Mouse (Mus musculus) MEL (cell line): ENCODE measurements around the gene Itpr3. TPM values are rescaled to one million over a fixed set of nuclear protein-coding genes. Genes with fewer than 3 reads are reported as not detected.

Experiments used
- DNase-seq: peaks from one replicate; pipeline ENCODE4 v3.0.0; 2011; ENCODE audit warnings: low read depth, low spot score
- H3K27ac ChIP-seq: 2 replicates; pipeline ENCODE4 v1.5.1; 2012; ENCODE audit warnings: low read depth, mild to moderate bottlenecking, control low read depth, low read length, moderate library complexity; ENCODE audit not compliant: control insufficient read depth
- H3K27me3 ChIP-seq, 2 experiments: fragments of 150-350 bp in 1 of 2; sonication (generic) in 1 of 2; 2 replicates each; pipeline ENCODE4 v1.6.1; 2012; ENCODE audit warnings: low read length in 2 of 2, mild to moderate bottlenecking in 2 of 2, improper control_type of control experiment in 1 of 2, moderate library complexity in 1 of 2; ENCODE audit not compliant: insufficient read depth in 2 of 2, control insufficient read depth in 1 of 2
- H3K36me3 ChIP-seq, 2 experiments: 2 replicates each; pipeline ENCODE4 v1.6.1; 2012 to 2014; ENCODE audit warnings: low read length in 2 of 2, improper control_type of control experiment in 1 of 2, inconsistent platforms in 1 of 2, mild to moderate bottlenecking in 1 of 2; ENCODE audit not compliant: insufficient read depth in 2 of 2, control insufficient read depth in 1 of 2
- H3K4me1 ChIP-seq, 2 experiments: fragments of 150-350 bp in 1 of 2; sonication (generic) in 1 of 2; 2 replicates each; pipeline ENCODE4 v1.6.1; 2012; ENCODE audit warnings: low read length in 2 of 2, improper control_type of control experiment in 1 of 2, mild to moderate bottlenecking in 1 of 2; ENCODE audit not compliant: insufficient read depth in 2 of 2, control insufficient read depth in 1 of 2
- H3K4me3 ChIP-seq, 2 experiments: fragments of 150-350 bp in 1 of 2; sonication (generic) in 1 of 2; 2 replicates each; pipeline ENCODE4 v1.5.1; 2012; ENCODE audit warnings: low read depth in 2 of 2, low read length in 2 of 2, mild to moderate bottlenecking in 2 of 2, moderate library complexity in 2 of 2, control low read depth in 1 of 2, improper control_type of control experiment in 1 of 2; ENCODE audit not compliant: control insufficient read depth in 1 of 2, insufficient read depth in 1 of 2
- H3K79me2 ChIP-seq: 2 replicates; pipeline ENCODE4 v1.6.1; 2012; ENCODE audit warnings: mild to moderate bottlenecking, low read length, moderate library complexity; ENCODE audit not compliant: control insufficient read depth, poor library complexity, insufficient read depth
- H3K9ac ChIP-seq: 2 replicates; pipeline ENCODE4 v1.6.1; 2012; ENCODE audit warnings: low read depth, mild to moderate bottlenecking, control low read depth, low read length, moderate library complexity; ENCODE audit not compliant: control insufficient read depth, poor library complexity, severe bottlenecking
- H3K9me3 ChIP-seq: fragments of 150-350 bp; sonication (generic); replicated peaks from 2 replicates; pipeline ENCODE4 v1.6.1; 2012; ENCODE audit warnings: mild to moderate bottlenecking, low read length, improper control_type of control experiment, moderate library complexity; ENCODE audit not compliant: insufficient read depth
- BHLHE40 ChIP-seq: IDR thresholded peaks from 2 replicates; pipeline ENCODE4 v1.6.1; 2012; ENCODE audit warnings: low read depth, mild to moderate bottlenecking, inconsistent platforms, low read length, improper control_type of control experiment, borderline replicate concordance
- CHD1 ChIP-seq: IDR thresholded peaks from 2 replicates; pipeline ENCODE4 v1.6.1; 2012; ENCODE audit warnings: low read depth, mild to moderate bottlenecking, inconsistent platforms, low read length, improper control_type of control experiment
- CTCF ChIP-seq, 3 experiments: IDR thresholded peaks in 2 of 3; conservative IDR thresholded peaks in 1 of 3; 2 replicates each; pipeline ENCODE4 v1.5.1; 2011 to 2012; ENCODE audit warnings: low read length in 3 of 3, low read depth in 2 of 3, mild to moderate bottlenecking in 2 of 3, improper control_type of control experiment in 1 of 3, inconsistent platforms in 1 of 3, mixed read lengths in 1 of 3, moderate library complexity in 1 of 3; ENCODE audit not compliant: control insufficient read depth in 1 of 3, insufficient read depth in 1 of 3, poor library complexity in 1 of 3, severe bottlenecking in 1 of 3
- ELF1 ChIP-seq: IDR thresholded peaks from 2 replicates; pipeline ENCODE4 v1.6.1; 2014; ENCODE audit warnings: low read depth, mild to moderate bottlenecking, inconsistent platforms, low read length, improper control_type of control experiment, moderate library complexity
- EP300 ChIP-seq, 2 experiments: IDR thresholded peaks; 2 replicates each; pipeline ENCODE4 v1.6.1; 2011; ENCODE audit warnings: improper control_type of control experiment in 2 of 2, low read length in 2 of 2, low read depth in 1 of 2, mild to moderate bottlenecking in 1 of 2
- ETS1 ChIP-seq: IDR thresholded peaks from 2 replicates; pipeline ENCODE4 v1.6.1; 2012; ENCODE audit warnings: low read depth, mild to moderate bottlenecking, inconsistent platforms, low read length, improper control_type of control experiment, moderate library complexity
- GATA1 ChIP-seq: IDR thresholded peaks from 2 replicates; pipeline ENCODE4 v1.6.1; 2011; ENCODE audit warnings: low read depth, low read length, improper control_type of control experiment
- JUND ChIP-seq: IDR thresholded peaks from 2 replicates; pipeline ENCODE4 v1.6.1; 2011; ENCODE audit warnings: low read depth, mild to moderate bottlenecking, improper control_type of control experiment, low read length
- KAT2A ChIP-seq: conservative IDR thresholded peaks from 2 replicates; pipeline ENCODE4 v1.6.1; 2012; ENCODE audit warnings: low read depth, low read length, improper control_type of control experiment, inconsistent platforms
- MAZ ChIP-seq: IDR thresholded peaks from 2 replicates; pipeline ENCODE4 v1.6.1; 2012; ENCODE audit warnings: low read depth, mild to moderate bottlenecking, inconsistent platforms, low read length, improper control_type of control experiment
- MEF2A ChIP-seq: IDR thresholded peaks from 2 replicates; pipeline ENCODE4 v1.6.1; 2014; ENCODE audit warnings: low read depth, mild to moderate bottlenecking, inconsistent platforms, low read length, improper control_type of control experiment; ENCODE audit not compliant: poor library complexity, insufficient replicate concordance, severe bottlenecking; ENCODE audit errors: extremely low read depth
- MYB ChIP-seq: IDR thresholded peaks from 2 replicates; pipeline ENCODE4 v1.6.1; 2011; ENCODE audit warnings: mild to moderate bottlenecking, low read depth, low read length, improper control_type of control experiment
- NELFE ChIP-seq: IDR thresholded peaks from 2 replicates; pipeline ENCODE4 v1.6.1; 2011; ENCODE audit warnings: low read depth, low read length, improper control_type of control experiment
- POLR2A ChIP-seq, 2 experiments: IDR thresholded peaks; 2 replicates each; pipeline ENCODE4 v1.6.1; 2011 to 2012; ENCODE audit warnings: low read length in 2 of 2, mild to moderate bottlenecking in 2 of 2, control low read depth in 1 of 2, improper control_type of control experiment in 1 of 2, low read depth in 1 of 2, moderate library complexity in 1 of 2; ENCODE audit not compliant: control insufficient read depth in 1 of 2, insufficient read depth in 1 of 2, poor library complexity in 1 of 2
- POLR2AphosphoS5 ChIP-seq: IDR thresholded peaks from 2 replicates; pipeline ENCODE4 v1.6.1; 2012; ENCODE audit warnings: low read depth, borderline replicate concordance, mild to moderate bottlenecking, inconsistent platforms, low read length, moderate library complexity, mixed read lengths
- RAD21 ChIP-seq: IDR thresholded peaks from 2 replicates; pipeline ENCODE4 v1.6.1; 2011; ENCODE audit warnings: mild to moderate bottlenecking, low read depth, low read length, improper control_type of control experiment
- RCOR1 ChIP-seq: IDR thresholded peaks from 2 replicates; pipeline ENCODE4 v1.6.1; 2012; ENCODE audit warnings: low read depth, mild to moderate bottlenecking, inconsistent platforms, low read length, improper control_type of control experiment
- SIN3A ChIP-seq: IDR thresholded peaks from 2 replicates; pipeline ENCODE4 v1.6.1; 2012; ENCODE audit warnings: low read length, improper control_type of control experiment, inconsistent platforms
- SMC3 ChIP-seq: IDR thresholded peaks from 2 replicates; pipeline ENCODE4 v1.6.1; 2011; ENCODE audit warnings: low read depth, low read length, improper control_type of control experiment
- TBP ChIP-seq: IDR thresholded peaks from 2 replicates; pipeline ENCODE4 v1.8.0; 2011; ENCODE audit warnings: low read depth, low read length, improper control_type of control experiment
- USF2 ChIP-seq, 2 experiments: IDR thresholded peaks; 2 replicates each; pipeline ENCODE4 v1.6.1; 2011 to 2012; ENCODE audit warnings: improper control_type of control experiment in 2 of 2, low read length in 2 of 2, borderline replicate concordance in 1 of 2, inconsistent platforms in 1 of 2, low read depth in 1 of 2, mild to moderate bottlenecking in 1 of 2; ENCODE audit not compliant: insufficient read depth in 1 of 2
- ZC3H11A ChIP-seq: IDR thresholded peaks from 2 replicates; pipeline ENCODE4 v1.6.1; 2012; ENCODE audit warnings: low read depth, mild to moderate bottlenecking, inconsistent platforms, low read length, improper control_type of control experiment
- ZKSCAN1 ChIP-seq: IDR thresholded peaks from 2 replicates; pipeline ENCODE4 v1.6.1; 2012; ENCODE audit warnings: low read depth, mild to moderate bottlenecking, inconsistent platforms, low read length, improper control_type of control experiment, moderate library complexity
- ZNF384 ChIP-seq: IDR thresholded peaks from 2 replicates; pipeline ENCODE4 v1.6.1; 2012; ENCODE audit warnings: low read depth, mild to moderate bottlenecking, inconsistent platforms, low read length, improper control_type of control experiment
- polyA plus RNA-seq, 2 experiments: library from polyadenylated mRNA; stranded (reverse) in 1 of 2; unstranded in 1 of 2; fragments of >175 nt in 1 of 2; fragments of >200 nt in 1 of 2; gene quantifications; 2 replicates each; pipeline versions ENCODE4 v1.2.1 to v1.2.4; 2012; ENCODE audit warnings: low replicate concordance in 2 of 2, low read depth in 1 of 2; ENCODE audit not compliant: insufficient read length in 2 of 2, insufficient read depth in 1 of 2, missing spikeins in 1 of 2
- total RNA-seq: library from RNA; depleted of rRNA; stranded (reverse); fragments of 300-350 nt; gene quantifications from 2 replicates; pipeline ENCODE4 v1.2.3, GENCODE M21; 2012

Itpr3 gene
- total and polyA plus RNA-seq, 3 experiments: 7.3 to 11.4 TPM; not detected in 1

GRCm38 (mm10) chr17:27150871-27151270, 93.8 kb downstream of the Itpr3 start:
- Histone ChIP-seq H3K79me2 (no peaks in the 10 kb centered on the region), H3K9ac (no peak overlapping the region), H3K9me3 (no peaks in the 10 kb centered on the region), H3K36me3 (peaks cover 0 to 17% of the 10 kb centered on the region in 2 experiments; a peak in 2 of 4 replicates), H3K4me1 (peaks cover 7 to 23% of the 10 kb centered on the region in 2 experiments; a peak in 3 of 4 replicates), H3K27ac (no peak overlapping the region), H3K27me3 (no peaks in the 10 kb centered on the region), H3K4me3 (no peak overlapping the region)
- no peak for DNase-seq
- TF ChIP-seq ZNF384 (no peak), ETS1 (no peak)

GRCm38 (mm10) chr17:27151411-27151810, 94.3 kb downstream of the Itpr3 start:
- Histone ChIP-seq H3K36me3 (peaks cover 0 to 15% of the 10 kb centered on the region in 2 experiments; a peak in 2 of 4 replicates), H3K4me3 (no peak overlapping the region), H3K4me1 (peaks cover 7 to 20% of the 10 kb centered on the region in 2 experiments; a peak in 3 of 4 replicates), H3K27me3 (no peaks in the 10 kb centered on the region), H3K79me2 (no peaks in the 10 kb centered on the region), H3K27ac (no peak overlapping the region), H3K9me3 (no peaks in the 10 kb centered on the region), H3K9ac (no peak overlapping the region)
- DNase-seq: peak; percentile 60
- peak; percentile 36 for TF ChIP-seq RAD21
- no peak for TF ChIP-seq EP300 (IDR thresholded peaks at IDR 0.05; ENCODE audit: low read depth in 1 of 2, low read length in 2 of 2)
- peak; percentile 60 for TF ChIP-seq SMC3
- peak; percentile 43 for TF ChIP-seq ZC3H11A
- TF ChIP-seq CTCF (IDR thresholded peaks at IDR 0.05 in 2 of 3, conservative IDR thresholded peaks at IDR 0.05 in 1 of 3; ENCODE audit: control insufficient read depth in 1 of 3, insufficient read depth in 1 of 3, low read depth in 2 of 3, low read length in 3 of 3, poor library complexity in 1 of 3, severe bottlenecking in 1 of 3): peak; percentile 71 to 83 (median 77)
- TF ChIP-seq, all 39 proteins: peak for 4

- Histone ChIP-seq H3K27me3 (no peaks in the 10 kb centered on the region), H3K27ac (peak overlapping the region; percentile 68), H3K79me2 (no peaks in the 10 kb centered on the region), H3K4me3 (no peak overlapping the region), H3K4me1 (peaks cover 7 to 17% of the 10 kb centered on the region in 2 experiments; a peak in 3 of 4 replicates), H3K36me3 (peaks cover 0 to 13% of the 10 kb centered on the region in 2 experiments; a peak in 2 of 4 replicates), H3K9ac (peak overlapping the region; percentile 18), H3K9me3 (no peaks in the 10 kb centered on the region)
- peak; percentile 90 for DNase-seq
- TF ChIP-seq SIN3A (peak; percentile 76), POLR2A (IDR thresholded peaks at IDR 0.05; ENCODE audit: control insufficient read depth in 1 of 2, insufficient read depth in 1 of 2, low read depth in 1 of 2, low read length in 2 of 2, poor library complexity in 1 of 2) (no peak), MEF2A (no peak), ZKSCAN1 (no peak), SMC3 (no peak), JUND (no peak), TBP (no peak), BHLHE40 (peak; percentile 90), MYB (no peak), NELFE (no peak), RCOR1 (peak; percentile 62), USF2 (IDR thresholded peaks at IDR 0.05; ENCODE audit: borderline replicate concordance in 1 of 2, insufficient read depth in 1 of 2, low read depth in 1 of 2, low read length in 2 of 2) (peak in 1 of 2 experiments; percentile 81; a peak in 2 of 4 replicates), KAT2A (no peak), POLR2AphosphoS5 (no peak), ELF1 (no peak), MAZ (peak; percentile 76; the same call in 1 of the 2 replicates), CTCF (IDR thresholded peaks at IDR 0.05 in 2 of 3, conservative IDR thresholded peaks at IDR 0.05 in 1 of 3; ENCODE audit: control insufficient read depth in 1 of 3, insufficient read depth in 1 of 3, low read depth in 2 of 3, low read length in 3 of 3, poor library complexity in 1 of 3, severe bottlenecking in 1 of 3) (no peak), GATA1 (peak; percentile 96), CHD1 (no peak)
Observed at GRCm38 (mm10) chr17:27152976-27153723, 96.0 kb downstream of the Itpr3 start.
